In genomic region chr4:31454898-31455297, GRCm38 (mm10) we compare ENCODE assay signal across 10 mouse cellular contexts.
A peak's percentile ranks its signal among the peaks of the same experiment; 100 is the strongest.
DNase-seq lines count a peak whose midpoint lies in the region; ATAC-seq lines count a peak whose summit lies in the region.
"Had no signal": no experiment of that assay in that cellular context is flagged by ENCODE, and none has a peak within 500 bp of the region (broad histone marks: within the 10 kb centered on the region; RNA-seq: fewer than 3 reads in every experiment).

No protein-coding gene starts in this region.

- H3K4me2 ChIP-seq in kidney, embryonic 16.5 days (replicated peaks; ENCODE audit: low read depth, low read length) = peak overlapping the region; percentile 23; the same call in 1 of the 2 replicates
- H3K4me2 ChIP-seq in midbrain, embryonic 11.5 days = no peak overlapping the region
- no peak overlapping the region for H3K4me2 ChIP-seq in hindbrain, embryonic 14.5 days (replicated peaks)

- no peak for DNase-seq in kidney, adult 9 months
- peak; percentile 38 for DNase-seq in brain, adult 2 months (ENCODE audit: low read depth, low spot score)
- DNase-seq in heart, postnatal 10 days = peak; percentile 25 to 38
- peak; percentile 50 for DNase-seq in retina, postnatal 1 day
- DNase-seq in midbrain, embryonic 11.5 days (ENCODE audit: low spot score, missing footprints) = no peak
- DNase-seq in hindbrain, embryonic 14.5 days (ENCODE audit: low spot score) = no peak

- WGBS in kidney, embryonic 16.5 days = 57% methylated on average over 7 of the region's 7 CpGs
- 79% methylated on average over 7 of the region's 7 CpGs for WGBS in midbrain, embryonic 11.5 days
- 73% methylated on average over 7 of the region's 7 CpGs for WGBS in hindbrain, embryonic 14.5 days

- H3K4me3 ChIP-seq in kidney, embryonic 16.5 days (ENCODE audit: low read length) = no peak overlapping the region
- H3K4me3 ChIP-seq in midbrain, embryonic 11.5 days (ENCODE audit: low read depth, low read length) = no peak overlapping the region
- no peak overlapping the region for H3K4me3 ChIP-seq in hindbrain, embryonic 14.5 days (replicated peaks; ENCODE audit: low read length)
- H3K4me3 ChIP-seq: forebrain, embryonic 10.5 days had no signal

- intact Hi-C loops in heart, postnatal 10 days (cut with DNase I) = no loop called here

- H3K27ac ChIP-seq in kidney, embryonic 16.5 days (ENCODE audit: low read length) = peak overlapping the region; percentile 18; the same call in 1 of the 2 replicates
- H3K27ac ChIP-seq in midbrain, embryonic 11.5 days (ENCODE audit: low read depth, low read length) = no peak overlapping the region
- no peak overlapping the region for H3K27ac ChIP-seq in hindbrain, embryonic 14.5 days
- H3K27ac ChIP-seq: forebrain, embryonic 10.5 days; macrophage had no signal

- no peaks in the 10 kb centered on the region for H3K36me3 ChIP-seq in kidney, embryonic 16.5 days (ENCODE audit: insufficient read depth, low read length)
- no peaks in the 10 kb centered on the region for H3K36me3 ChIP-seq in midbrain, embryonic 11.5 days (ENCODE audit: control insufficient read depth, insufficient read depth, low read length)
- H3K36me3 ChIP-seq in hindbrain, embryonic 14.5 days (replicated peaks; ENCODE audit: control insufficient read depth, insufficient read depth) = no peaks in the 10 kb centered on the region
- H3K36me3 ChIP-seq: forebrain, embryonic 10.5 days had no signal

- no peaks in the 10 kb centered on the region for H3K27me3 ChIP-seq in kidney, embryonic 16.5 days (ENCODE audit: insufficient read depth, low read length)
- H3K27me3 ChIP-seq in midbrain, embryonic 11.5 days (ENCODE audit: control insufficient read depth, insufficient read depth, low read length) = no peaks in the 10 kb centered on the region
- no peaks in the 10 kb centered on the region for H3K27me3 ChIP-seq in hindbrain, embryonic 14.5 days (ENCODE audit: control insufficient read depth, insufficient read depth, low read length)

- ATAC-seq in kidney, embryonic 16.5 days (ENCODE audit: low FRiP score, low TSS enrichment) = no peak
- ATAC-seq in midbrain, embryonic 11.5 days (ENCODE audit: low FRiP score) = no peak
- no peak for ATAC-seq in hindbrain, embryonic 14.5 days (ENCODE audit: low FRiP score)
- ATAC-seq: activated CD4-positive, CD25-positive, alpha-beta regulatory T cell, adult 4 months had no signal

- no peaks in the 10 kb centered on the region for H3K9me3 ChIP-seq in kidney, embryonic 16.5 days (ENCODE audit: low read length)
- H3K9me3 ChIP-seq in midbrain, embryonic 11.5 days (ENCODE audit: control insufficient read depth, low read length) = no peaks in the 10 kb centered on the region
- H3K9me3 ChIP-seq in hindbrain, embryonic 14.5 days (ENCODE audit: control insufficient read depth, low read length) = no peaks in the 10 kb centered on the region
- H3K9me3 ChIP-seq: forebrain, embryonic 10.5 days had no signal

- H3K9ac ChIP-seq in kidney, embryonic 16.5 days (replicated peaks; ENCODE audit: low read length) = no peak overlapping the region
- no peak overlapping the region for H3K9ac ChIP-seq in midbrain, embryonic 11.5 days (ENCODE audit: low read length)
- H3K9ac ChIP-seq in hindbrain, embryonic 14.5 days = no peak overlapping the region

- peaks cover 5% of the 10 kb centered on the region; the same call in 1 of the 2 replicates for H3K4me1 ChIP-seq in kidney, embryonic 16.5 days (ENCODE audit: insufficient read depth, low read length)
- H3K4me1 ChIP-seq in midbrain, embryonic 11.5 days (ENCODE audit: control insufficient read depth, insufficient read depth, low read length) = no peaks in the 10 kb centered on the region
- 0 out of 2 replicates have a peak, but pooled peaks cover 5% of the 10 kb centered on the region for H3K4me1 ChIP-seq in hindbrain, embryonic 14.5 days (replicated peaks; ENCODE audit: control insufficient read depth, insufficient read depth, low read length)

Comparison
In these comparisons a context has a peak if more than half of its experiments do, and no peak if none do; other contexts are left out.
1. DNase-seq: peak in brain, adult 2 months (single experiment), heart, postnatal 10 days (2 of 2) and retina, postnatal 1 day (single experiment); none in kidney, adult 9 months (single experiment), midbrain, embryonic 11.5 days (single experiment) and hindbrain, embryonic 14.5 days (single experiment).